Mouse (Mus musculus) liver, postnatal 0 days (tissue): ENCODE results near the gene Cpm.

Experiments used
- CTCF ChIP-seq: sonication (generic); IDR thresholded peaks from 2 replicates; pipeline ENCODE4 v1.5.1; 2016; ENCODE audit warnings: antibody characterized with exemption, low read depth
- EP300 ChIP-seq: IDR thresholded peaks from 2 replicates; pipeline ENCODE4 v1.6.1; 2016; ENCODE audit warnings: antibody characterized with exemption, low read depth, mild to moderate bottlenecking

DNA sequence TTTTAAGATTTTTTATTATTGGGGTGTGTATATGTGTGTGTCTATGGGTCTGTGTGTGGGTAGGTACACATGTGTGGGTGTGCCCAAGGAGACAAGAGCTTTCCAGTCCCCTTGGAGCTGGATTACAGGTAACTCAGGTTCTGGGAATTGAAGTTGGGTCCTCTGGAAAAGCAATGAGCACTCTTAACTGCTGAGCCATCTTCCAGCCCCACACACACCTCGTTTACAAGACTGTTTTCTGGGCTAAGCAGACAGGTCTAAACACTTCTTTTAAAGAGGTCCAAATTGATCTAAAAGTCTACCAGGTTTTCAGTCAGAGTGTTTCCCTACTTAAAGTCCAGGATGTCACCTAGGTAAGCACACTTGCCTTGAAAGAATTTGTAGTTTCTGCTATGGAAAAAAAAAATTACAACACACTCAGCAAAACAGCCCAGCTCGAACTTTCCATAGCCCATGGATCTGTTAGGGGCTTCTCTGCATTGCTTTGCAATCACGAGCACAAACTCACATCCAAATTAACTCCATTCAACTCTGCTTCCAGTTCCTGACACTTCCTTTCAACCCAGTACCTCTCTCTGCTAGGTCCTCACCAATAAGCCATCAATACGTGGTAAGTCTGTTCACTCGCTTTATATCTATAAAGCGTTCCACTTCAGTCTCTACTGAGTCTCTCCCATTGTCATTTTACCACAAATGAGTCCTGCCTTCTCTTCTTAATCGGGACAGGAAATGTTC lies 36.8 kb upstream of the Cpm start:
- TF ChIP-seq CTCF (no peak), EP300 (no peak)
